In the genomic region with DNA sequence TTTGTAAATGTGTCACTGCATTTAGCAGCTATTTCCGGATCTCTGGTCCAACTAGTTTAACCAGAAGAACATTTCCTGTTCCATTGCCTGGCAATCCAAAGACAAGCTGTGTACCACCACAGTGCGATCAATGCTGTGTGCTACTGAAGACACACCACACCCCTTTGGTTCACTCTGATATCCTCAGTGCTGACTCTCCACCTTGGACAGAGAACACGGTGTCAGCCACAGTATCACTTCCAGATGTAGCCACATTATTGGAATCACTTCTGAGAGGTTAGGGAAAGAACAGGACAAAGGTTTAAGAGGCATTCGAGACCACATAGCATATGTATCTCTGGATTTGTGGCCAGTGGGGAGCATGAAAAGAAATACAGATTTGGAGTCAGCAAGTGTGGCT, we compare ENCODE assay signal across 16 mouse cellular contexts.
A peak's percentile ranks its signal among the peaks of the same experiment; 100 is the strongest.
DNase-seq lines count a peak whose midpoint lies in the region; ATAC-seq and TF ChIP-seq lines count a peak whose summit lies in the region.
"Had no signal": no experiment of that assay in that cellular context is flagged by ENCODE, and none has a peak within 500 bp of the region (broad histone marks: within the 10 kb centered on the region; RNA-seq: fewer than 3 reads in every experiment).

No protein-coding gene starts in this region.

- H3K4me1 ChIP-seq in heart, embryonic 14.5 days (ENCODE audit: control insufficient read depth in 2 of 2, insufficient read depth in 2 of 2, low read length in 2 of 2), result peaks cover 10 to 22% of the 10 kb centered on the region in 2 experiments
- peaks cover 26% of the 10 kb centered on the region for H3K4me1 ChIP-seq in limb, embryonic 13.5 days
- H3K4me1 ChIP-seq in stomach, postnatal 0 days (replicated peaks; ENCODE audit: control insufficient read depth, insufficient read depth), result no peaks in the 10 kb centered on the region
- H3K4me1 ChIP-seq: forebrain, embryonic 13.5 days had no signal

- no peak for TF ChIP-seq CTCF in stomach, postnatal 0 days (IDR thresholded peaks at IDR 0.05; ENCODE audit: low read depth)

- H3K4me2 ChIP-seq in heart, embryonic 14.5 days (ENCODE audit: low read length), result peak overlapping the region; percentile 8; the same call in 1 of the 2 replicates
- H3K4me2 ChIP-seq in limb, embryonic 13.5 days (replicated peaks), result no peak overlapping the region
- H3K4me2 ChIP-seq in stomach, postnatal 0 days (replicated peaks; ENCODE audit: low read depth), result no peak overlapping the region; the same call in 1 of the 2 replicates
- H3K4me2 ChIP-seq: embryonic facial prominence, embryonic 12.5 days; forebrain, embryonic 13.5 days; midbrain, embryonic 11.5 days had no signal

- no peaks in the 10 kb centered on the region for H3K36me3 ChIP-seq in heart, embryonic 14.5 days (ENCODE audit: control insufficient read depth, insufficient read depth, low read length)
- H3K36me3 ChIP-seq in limb, embryonic 13.5 days, result no peaks in the 10 kb centered on the region
- no peaks in the 10 kb centered on the region for H3K36me3 ChIP-seq in stomach, postnatal 0 days (ENCODE audit: control insufficient read depth, insufficient read depth, low read length)
- H3K36me3 ChIP-seq: embryonic facial prominence, embryonic 12.5 days; hindbrain, embryonic 10.5 days had no signal

- no peak for TF ChIP-seq EP300 in stomach, postnatal 0 days (optimal IDR thresholded peaks at IDR 0.05)

- 47% methylated on average over 4 of the region's 4 CpGs for WGBS in heart, embryonic 14.5 days
- WGBS in limb, embryonic 13.5 days, result 42% methylated on average over 4 of the region's 4 CpGs
- WGBS in stomach, postnatal 0 days, result 30% methylated on average over 4 of the region's 4 CpGs

- ATAC-seq in heart, embryonic 14.5 days (ENCODE audit: insufficient number of reproducible peaks, insufficient read depth, low FRiP score, low read depth), result no peak
- peak; percentile 48; the same call in 1 of the 2 replicates for ATAC-seq in limb, embryonic 13.5 days (ENCODE audit: low FRiP score, low read depth)
- ATAC-seq in stomach, postnatal 0 days (ENCODE audit: low FRiP score, low TSS enrichment), result peak; percentile 89
- ATAC-seq: CD4-positive, CD25-positive, alpha-beta regulatory T cell, adult 4 months; forebrain, embryonic 13.5 days had no signal

- H3K27me3 ChIP-seq in heart, embryonic 14.5 days (ENCODE audit: control insufficient read depth, insufficient read depth, low read length), result no peaks in the 10 kb centered on the region
- no peaks in the 10 kb centered on the region for H3K27me3 ChIP-seq in limb, embryonic 13.5 days
- no peaks in the 10 kb centered on the region for H3K27me3 ChIP-seq in stomach, postnatal 0 days (ENCODE audit: control insufficient read depth, insufficient read depth, low read length)
- H3K27me3 ChIP-seq: embryonic facial prominence, embryonic 12.5 days; forebrain, embryonic 13.5 days had no signal

- no peaks in the 10 kb centered on the region for H3K9me3 ChIP-seq in heart, embryonic 14.5 days (ENCODE audit: control insufficient read depth, low read length)
- H3K9me3 ChIP-seq in limb, embryonic 13.5 days, result no peaks in the 10 kb centered on the region
- no peaks in the 10 kb centered on the region for H3K9me3 ChIP-seq in stomach, postnatal 0 days (ENCODE audit: control insufficient read depth, low read length)
- H3K9me3 ChIP-seq: embryonic facial prominence, embryonic 12.5 days; forebrain, embryonic 13.5 days; hindbrain, embryonic 10.5 days had no signal

- H3K4me3 ChIP-seq in heart, embryonic 14.5 days (ENCODE audit: control insufficient read depth in 1 of 2, insufficient read depth in 1 of 2, low read depth in 1 of 2, low read length in 2 of 2), result no peak overlapping the region
- no peak overlapping the region for H3K4me3 ChIP-seq in limb, embryonic 13.5 days
- no peak overlapping the region for H3K4me3 ChIP-seq in stomach, postnatal 0 days (ENCODE audit: low read depth, low read length)
- H3K4me3 ChIP-seq: embryonic facial prominence, embryonic 12.5 days; forebrain, embryonic 13.5 days; hindbrain, embryonic 10.5 days had no signal

- DNase-seq in heart, postnatal 36 days, result no peak
- DNase-seq in urinary bladder, postnatal 14 days (ENCODE audit: low spot score), result peak; percentile 31
- no peak for DNase-seq in urinary bladder, postnatal 10 days (ENCODE audit: low spot score)
- DNase-seq in stomach, postnatal 0 days (ENCODE audit: low spot score), result peak; percentile 34
- DNase-seq in adipocyte (ENCODE audit: low spot score), result no peak
- no peak for DNase-seq in yolk sac, embryonic 10.5 days (ENCODE audit: low spot score)
- DNase-seq: cerebellum, adult 11 months; right cerebral cortex, postnatal 14 days; thymus, postnatal 14 days had no signal

- intact Hi-C loops in heart, postnatal 36 days (cut with DNase I), result no loop called here

- H3K27ac ChIP-seq in heart, embryonic 14.5 days (replicated peaks in 1 of 2; ENCODE audit: control insufficient read depth in 1 of 2, insufficient read depth in 1 of 2, low read depth in 2 of 2, low read length in 2 of 2), result peak overlapping the region; percentile 46 to 62; a peak in 3 of 4 replicates
- H3K27ac ChIP-seq in limb, embryonic 13.5 days, result no peak overlapping the region
- H3K27ac ChIP-seq in stomach, postnatal 0 days (replicated peaks), result peak overlapping the region; percentile 67
- H3K27ac ChIP-seq: embryonic facial prominence, embryonic 12.5 days; forebrain, embryonic 13.5 days; hindbrain, embryonic 10.5 days had no signal

- H3K9ac ChIP-seq in heart, embryonic 14.5 days (ENCODE audit: low read length), result no peak overlapping the region
- no peak overlapping the region for H3K9ac ChIP-seq in limb, embryonic 13.5 days
- H3K9ac ChIP-seq in stomach, postnatal 0 days (ENCODE audit: low read length), result no peak overlapping the region
- H3K9ac ChIP-seq: embryonic facial prominence, embryonic 12.5 days; forebrain, embryonic 13.5 days had no signal

Comparison
In these comparisons a context has a peak if more than half of its experiments do, and no peak if none do; other contexts are left out.
1. DNase-seq: peak in urinary bladder, postnatal 14 days (single experiment) and stomach, postnatal 0 days (single experiment); none in heart, postnatal 36 days (0 of 2), urinary bladder, postnatal 10 days (single experiment), adipocyte (single experiment) and yolk sac, embryonic 10.5 days (single experiment).